Mouse (Mus musculus) liver (tissue): Measurements from ENCODE around the gene Olfr885.

ENCODE experiments used
- DNase-seq: peaks from one replicate; pipeline ENCODE4 v3.0.0-alpha.2; 2020; ENCODE audit warnings: mixed read lengths

The Olfr885 gene

DNA sequence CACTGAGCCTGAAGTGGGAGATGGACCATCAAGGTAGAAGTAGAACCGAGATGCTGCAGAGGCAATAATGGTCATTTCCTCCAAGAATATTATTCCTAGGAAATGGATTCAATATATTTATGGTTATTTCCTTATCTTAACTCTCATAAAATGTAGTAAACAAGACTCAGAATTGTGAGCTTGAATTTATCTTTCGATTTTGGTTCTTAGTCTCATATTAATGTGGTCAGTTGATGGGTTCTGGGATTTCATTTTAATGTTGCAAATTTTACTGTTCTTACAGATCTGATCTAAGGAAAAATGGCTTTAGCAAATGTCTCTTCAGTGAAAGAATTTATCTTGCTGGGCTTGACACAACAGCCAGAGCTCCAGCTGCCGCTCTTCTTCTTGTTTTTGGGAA, at the start of gene Olfr885:
TSS of gene Olfr885 (plus strand) at position 301 of the 400 bp plus-strand sequence.
- no peak for DNase-seq

DNA sequence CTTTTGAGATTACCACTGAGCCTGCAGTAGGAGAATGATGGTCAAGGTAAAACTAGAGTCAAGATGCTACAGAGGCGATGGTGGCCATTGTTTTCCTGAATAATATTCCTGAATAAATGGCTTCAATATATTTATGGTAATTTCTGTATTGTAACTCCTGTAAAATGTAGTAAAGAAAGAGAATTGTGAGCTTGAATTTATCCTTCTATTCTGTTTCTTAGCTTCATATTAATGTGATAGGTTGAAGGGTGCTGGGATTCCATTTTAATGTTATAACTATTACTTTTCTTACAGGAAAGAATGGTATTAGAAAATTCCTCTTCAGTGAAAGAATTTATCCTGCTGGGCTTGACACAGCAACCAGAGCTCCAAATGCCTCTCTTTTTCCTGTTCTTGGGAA, 35.6 kb upstream of the Olfr885 start, which contains the start of gene Olfr883:
TSS of gene Olfr883 (plus strand) at position 301 of the 400 bp plus-strand sequence.
- DNase-seq = no peak

DNA sequence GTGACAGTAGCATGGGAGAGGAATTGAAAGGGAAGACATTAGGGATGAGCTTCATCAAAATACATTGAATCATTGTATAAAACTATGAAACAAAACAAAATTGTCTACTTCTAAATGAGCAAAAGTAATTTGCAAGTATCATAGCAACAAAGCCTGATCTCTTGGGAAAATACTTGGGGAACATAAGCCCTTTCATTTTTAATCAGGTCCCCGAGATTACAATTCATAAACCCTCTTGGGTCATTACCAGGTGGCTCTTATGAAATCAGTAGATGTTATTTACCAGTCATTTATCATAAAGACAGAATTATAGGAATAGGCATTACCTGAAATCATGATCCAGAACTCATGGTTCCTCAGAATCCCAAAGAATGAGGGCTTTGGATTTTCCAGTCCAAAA, 14.9 kb upstream of the Olfr885 start, which contains the start of gene Olfr884:
TSS of gene Olfr884 (plus strand) at position 301 of the 400 bp plus-strand sequence.
- DNase-seq = no peak

DNA sequence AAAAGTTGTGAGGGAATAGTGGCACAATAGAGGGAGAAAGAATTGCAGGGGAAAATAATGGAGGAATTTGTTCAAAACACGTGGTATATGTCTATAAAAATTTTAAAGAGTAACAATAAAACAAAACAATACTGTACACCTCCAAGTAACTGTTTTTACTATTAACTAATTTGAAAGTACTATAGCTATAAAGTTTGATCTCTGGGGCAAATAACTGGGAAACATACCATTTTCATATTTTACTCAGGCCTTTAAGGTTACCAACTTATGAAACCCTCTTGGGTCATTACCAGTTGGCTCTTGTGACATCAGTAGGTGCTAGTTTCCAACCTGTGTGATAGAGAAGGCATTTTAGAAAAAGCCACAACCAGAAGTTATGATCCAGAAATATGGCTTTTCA, 22.6 kb downstream of the Olfr885 start, which contains the start of gene Olfr887:
TSS of gene Olfr887 (plus strand) at position 301 of the 400 bp plus-strand sequence.
- DNase-seq = no peak

DNA sequence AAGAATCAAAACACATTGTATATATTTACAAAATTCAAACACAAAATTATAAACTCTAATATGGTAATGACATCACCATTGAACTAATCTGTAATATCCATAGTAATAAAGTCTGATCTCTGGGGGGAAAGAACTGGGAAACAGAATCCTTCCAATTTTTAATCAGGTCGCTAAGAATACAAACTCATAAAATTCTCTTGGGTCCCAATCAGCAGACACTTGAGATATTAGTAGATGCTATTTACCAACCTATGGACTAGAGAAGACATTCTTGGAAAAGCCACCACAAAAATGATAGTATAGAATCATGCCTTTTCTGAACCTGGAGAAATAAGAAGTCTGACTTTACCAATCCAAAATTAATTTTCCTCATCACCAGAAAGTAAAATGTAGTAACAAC, 46.7 kb downstream of the Olfr885 start, which contains the start of gene Olfr888:
TSS of gene Olfr888 (plus strand) at position 301 of the 400 bp plus-strand sequence.
- DNase-seq = no peak
